Mouse (Mus musculus): Measurements from ENCODE around the gene Myo1h.

The Myo1h gene

GRCm38 (mm10) chr5:114290004-114290403 is 1.0 kb downstream of the Myo1h start:
- no peak for DNase-seq (ENCODE audit: extremely low read depth, low read depth, low spot score)

GRCm38 (mm10) chr5:114296693-114297631 is 8.0 kb downstream of the Myo1h start:
- no peak for DNase-seq (ENCODE audit: extremely low read depth, low read depth, low spot score)

GRCm38 (mm10) chr5:114298212-114298894 is 9.4 kb downstream of the Myo1h start:
- no peak for DNase-seq (ENCODE audit: extremely low read depth, low read depth, low spot score)

GRCm38 (mm10) chr5:114299156-114299855 is 10.3 kb downstream of the Myo1h start:
- no peak for DNase-seq (ENCODE audit: extremely low read depth, low read depth, low spot score)

- no peak for DNase-seq (ENCODE audit: extremely low read depth, low read depth, low spot score)
Observed at GRCm38 (mm10) chr5:114299883-114300610, 11.1 kb downstream of the Myo1h start.

GRCm38 (mm10) chr5:114303166-114303565 is 14.2 kb downstream of the Myo1h start:
- no peak for DNase-seq (ENCODE audit: extremely low read depth, low read depth, low spot score)

- no peak for DNase-seq (ENCODE audit: extremely low read depth, low read depth, low spot score)
Observed at GRCm38 (mm10) chr5:114306496-114306895, 17.5 kb downstream of the Myo1h start.

- no peak for DNase-seq (ENCODE audit: extremely low read depth, low read depth, low spot score)
Observed at GRCm38 (mm10) chr5:114308765-114309679, 20.1 kb downstream of the Myo1h start.

GRCm38 (mm10) chr5:114309680-114310036 is 20.7 kb downstream of the Myo1h start:
- no peak for DNase-seq (ENCODE audit: extremely low read depth, low read depth, low spot score)

GRCm38 (mm10) chr5:114323105-114323790 is 34.3 kb downstream of the Myo1h start:
- DNase-seq (ENCODE audit: extremely low read depth, low read depth, low spot score): no peak

- no peak for DNase-seq (ENCODE audit: extremely low read depth, low read depth, low spot score)
Observed at GRCm38 (mm10) chr5:114323791-114324507, 35.0 kb downstream of the Myo1h start.

GRCm38 (mm10) chr5:114342996-114343395 is 54.0 kb downstream of the Myo1h start:
- no peak for DNase-seq (ENCODE audit: extremely low read depth, low read depth, low spot score)

- DNase-seq (ENCODE audit: extremely low read depth, low read depth, low spot score): no peak
Observed at GRCm38 (mm10) chr5:114343612-114344011, 54.6 kb downstream of the Myo1h start.

- no peak for DNase-seq (ENCODE audit: extremely low read depth, low read depth, low spot score)
Observed at GRCm38 (mm10) chr5:114345538-114345937, 56.6 kb downstream of the Myo1h start.

- DNase-seq (ENCODE audit: extremely low read depth, low read depth, low spot score): no peak
Observed at GRCm38 (mm10) chr5:114347005-114347404, 58.0 kb downstream of the Myo1h start.

- no peak for DNase-seq (ENCODE audit: extremely low read depth, low read depth, low spot score)
Observed at GRCm38 (mm10) chr5:114351490-114351889, 62.5 kb downstream of the Myo1h start.

- DNase-seq (ENCODE audit: extremely low read depth, low read depth, low spot score): no peak
Observed at GRCm38 (mm10) chr5:114356250-114356935, 67.4 kb downstream of the Myo1h start.

All from fat pad, adult 2 months (tissue).